Mouse (Mus musculus) NIH3T3 (cell line): Measurements from ENCODE around the gene Tanc1.
"Not testable (repeated sequence)": the region's sequence is repeated elsewhere in the genome, so short reads cannot be mapped to it uniquely, and the experiment has no call there.

Experiments used
- DNase-seq: peaks from one replicate; pipeline ENCODE4 v3.0.0-alpha.2; 2012; ENCODE audit warnings: low read depth

Tanc1 gene

GRCm38 (mm10) chr2:59829718-59830117, 217.9 kb downstream of the Tanc1 start:
- DNase-seq = no peak

GRCm38 (mm10) chr2:59830151-59830550, 218.3 kb downstream of the Tanc1 start:
- peak; percentile 24 for DNase-seq

GRCm38 (mm10) chr2:59830940-59831339, 219.1 kb downstream of the Tanc1 start:
- no peak for DNase-seq

GRCm38 (mm10) chr2:59831831-59832230, 220.0 kb downstream of the Tanc1 start:
- DNase-seq = no peak

- no peak for DNase-seq
Observed at GRCm38 (mm10) chr2:59838825-59839224, 227.0 kb downstream of the Tanc1 start.

GRCm38 (mm10) chr2:59839755-59840154, 227.9 kb downstream of the Tanc1 start:
- no peak for DNase-seq

- no peak for DNase-seq
Observed at GRCm38 (mm10) chr2:59840191-59840590, 228.3 kb downstream of the Tanc1 start.

GRCm38 (mm10) chr2:59841189-59841939, 229.5 kb downstream of the Tanc1 start:
- peak; percentile 30 for DNase-seq

GRCm38 (mm10) chr2:59841944-59842343, 230.1 kb downstream of the Tanc1 start:
- DNase-seq = no peak

- no peak for DNase-seq
Observed at GRCm38 (mm10) chr2:59842556-59843008, 230.7 kb downstream of the Tanc1 start.

- no peak for DNase-seq
Observed at GRCm38 (mm10) chr2:59843156-59843555, 231.3 kb downstream of the Tanc1 start.

GRCm38 (mm10) chr2:59843848-59844247, 232.0 kb downstream of the Tanc1 start:
- DNase-seq = no peak

- not testable (repeated sequence) for DNase-seq
Observed at GRCm38 (mm10) chr2:59851885-59852284, 240.0 kb downstream of the Tanc1 start.

- DNase-seq = no peak
Observed at GRCm38 (mm10) chr2:59852916-59853315, 241.1 kb downstream of the Tanc1 start.

GRCm38 (mm10) chr2:59853543-59853942, 241.7 kb downstream of the Tanc1 start:
- no peak for DNase-seq

- no peak for DNase-seq
Observed at GRCm38 (mm10) chr2:59854363-59854762, 242.5 kb downstream of the Tanc1 start.

- DNase-seq = no peak
Observed at GRCm38 (mm10) chr2:59862618-59863017, 250.8 kb downstream of the Tanc1 start.

GRCm38 (mm10) chr2:59870526-59870925, 258.7 kb downstream of the Tanc1 start:
- DNase-seq = peak; percentile 79

GRCm38 (mm10) chr2:59876482-59876881, 264.6 kb downstream of the Tanc1 start:
- DNase-seq = no peak

- DNase-seq = no peak
Observed at GRCm38 (mm10) chr2:59877335-59877734, 265.5 kb downstream of the Tanc1 start.

- DNase-seq = no peak
Observed at GRCm38 (mm10) chr2:59878221-59878620, 266.4 kb downstream of the Tanc1 start.

GRCm38 (mm10) chr2:59881404-59881803, 269.6 kb downstream of the Tanc1 start:
- peak; percentile 17 for DNase-seq

GRCm38 (mm10) chr2:59881831-59882741, 270.2 kb downstream of the Tanc1 start, which contains the start of gene Wdsub1:
Wdsub1 (minus strand) TSS chr2:59882591.
- peak; percentile 97 for DNase-seq
